Mouse (Mus musculus): ENCODE data around the gene 4931400O07Rik. TPM values are rescaled to one million over a fixed set of nuclear protein-coding genes. Genes with fewer than 3 reads are reported as not detected.

4931400O07Rik gene
- polyA plus RNA-seq (2021; fragmentation: Nextera tagmentation) = not detected in 2 replicates
- long read RNA-seq, experiment 1 = 0 reads
- long read RNA-seq, experiment 2 = 0 reads

GRCm38 (mm10) chrX:62467691-62468090 is at the start of gene 4931400O07Rik:
4931400O07Rik (plus strand) TSS chrX:62467991.

Other genes starting within 250 kb of the 4931400O07Rik start
- not detected in 2 replicates for gene 4933402E13Rik, start 184.5 kb upstream of the 4931400O07Rik start, polyA plus RNA-seq (2021; fragmentation: Nextera tagmentation)